Mouse (Mus musculus) neural tube, embryonic 11.5 days (tissue): Measurements from ENCODE around the gene Cggbp1. TPM values are rescaled to one million over a fixed set of nuclear protein-coding genes. Genes with fewer than 3 reads are reported as not detected.

Source experiments
- ATAC-seq: fragments of 200-750 bp; cut with Nextera tagmentation; 2 replicates; pipeline ENCODE4 v1.8.0; 2017; ENCODE audit warnings: moderate number of reproducible peaks, mild to moderate bottlenecking, moderate TSS enrichment, moderate library complexity; ENCODE audit not compliant: insufficient read depth, low FRiP score, low TSS enrichment
- DNase-seq: peaks from one replicate; pipeline ENCODE4 v3.0.0-alpha.2; 2015; ENCODE audit warnings: low spot score
- H3K27ac ChIP-seq: fragments of 300-500 bp; sonication (generic); 2 replicates; pipeline ENCODE4 v1.5.1; 2014; ENCODE audit warnings: low read depth, mild to moderate bottlenecking, low read length
- H3K27me3 ChIP-seq: fragments of 300-500 bp; sonication (generic); 2 replicates; pipeline ENCODE4 v1.6.1; 2014; ENCODE audit warnings: mild to moderate bottlenecking, low read length, mixed read lengths; ENCODE audit not compliant: control insufficient read depth, insufficient read depth
- H3K36me3 ChIP-seq: fragments of 300-500 bp; sonication (generic); 2 replicates; pipeline ENCODE4 v1.6.1; 2014; ENCODE audit warnings: mild to moderate bottlenecking, low read length, moderate library complexity, mixed read lengths; ENCODE audit not compliant: control insufficient read depth, insufficient read depth
- H3K4me1 ChIP-seq: fragments of 300-500 bp; sonication (generic); 2 replicates; pipeline ENCODE4 v1.6.1; 2014; ENCODE audit warnings: low read length, mixed read lengths; ENCODE audit not compliant: control insufficient read depth, insufficient read depth
- H3K4me2 ChIP-seq: fragments of 300-500 bp; sonication (generic); 2 replicates; pipeline ENCODE4 v1.6.1; 2014; ENCODE audit warnings: low read depth, mild to moderate bottlenecking, moderate library complexity
- H3K4me3 ChIP-seq: fragments of 300-500 bp; sonication (generic); 2 replicates; pipeline ENCODE4 v1.5.1; 2014; ENCODE audit warnings: low read depth, low read length
- H3K9ac ChIP-seq: fragments of 300-500 bp; sonication (generic); 2 replicates; pipeline ENCODE4 v1.6.1; 2014; ENCODE audit warnings: mild to moderate bottlenecking, low read length
- H3K9me3 ChIP-seq: fragments of 300-500 bp; sonication (generic); 2 replicates; pipeline ENCODE4 v1.6.1; 2016; ENCODE audit warnings: low read length; ENCODE audit not compliant: control insufficient read depth
- WGBS: fragments of 180-500 bp; shearing (Covaris S2); extraction: QIAGEN DNeasy Blood & Tissue Kit; methylation state at CpG from one replicate; pipeline ENCODE4 v1.1.7; 2014; 5-methylcytosine and 5-hydroxymethylcytosine counted together
- polyA plus RNA-seq: library from polyadenylated mRNA; unstranded; fragments of >200 nt; fragmentation: Nextera tagmentation; extraction: Ambion mirVana; gene quantifications from 2 replicates; pipeline ENCODE4 v1.2.1, GENCODE M21; 2014

The Cggbp1 gene
- polyA plus RNA-seq, 1 experiment from 2014 or later: 126 TPM

- ATAC-seq (no peak), DNase-seq (no peak)
- no peaks in the 10 kb centered on the region for H3K27me3 ChIP-seq
- H3K4me3 ChIP-seq: no peak overlapping the region
- WGBS: 41% methylated on average over 4 of the region's 4 CpGs
- no peaks in the 10 kb centered on the region for H3K9me3 ChIP-seq
- H3K4me2 ChIP-seq: no peak overlapping the region
- H3K9ac ChIP-seq: no peak overlapping the region
- no peak overlapping the region for H3K27ac ChIP-seq
- H3K4me1 ChIP-seq: peaks cover 3% of the 10 kb centered on the region; the same call in 1 of the 2 replicates
- H3K36me3 ChIP-seq: no peaks in the 10 kb centered on the region
These were observed 33.8 kb downstream of the Cggbp1 start for GRCm38 (mm10) chr16:64885547-64885946.

- no peak overlapping the region for H3K27ac ChIP-seq
- H3K4me1 ChIP-seq: peaks cover 3% of the 10 kb centered on the region; the same call in 1 of the 2 replicates
- DNase-seq (no peak), ATAC-seq (no peak)
- H3K36me3 ChIP-seq: no peaks in the 10 kb centered on the region
- no peak overlapping the region for H3K9ac ChIP-seq
- no peak overlapping the region for H3K4me3 ChIP-seq
- H3K4me2 ChIP-seq: no peak overlapping the region
- H3K9me3 ChIP-seq: no peaks in the 10 kb centered on the region
- WGBS: 88% methylated on average over 3 of the region's 3 CpGs
- no peaks in the 10 kb centered on the region for H3K27me3 ChIP-seq
These were observed 37.7 kb downstream of the Cggbp1 start for GRCm38 (mm10) chr16:64889496-64889895.

GRCm38 (mm10) chr16:64899084-64899483, 47.3 kb downstream of the Cggbp1 start:
- DNase-seq (no peak), ATAC-seq (no peak)
- H3K4me3 ChIP-seq: no peak overlapping the region
- no peaks in the 10 kb centered on the region for H3K9me3 ChIP-seq
- H3K27ac ChIP-seq: no peak overlapping the region
- H3K27me3 ChIP-seq: no peaks in the 10 kb centered on the region
- WGBS: 79% methylated on average over 2 of the region's 2 CpGs
- no peaks in the 10 kb centered on the region for H3K4me1 ChIP-seq
- no peak overlapping the region for H3K4me2 ChIP-seq
- H3K36me3 ChIP-seq: no peaks in the 10 kb centered on the region
- H3K9ac ChIP-seq: no peak overlapping the region

- Histone ChIP-seq H3K4me3 (no peak overlapping the region), H3K36me3 (no peaks in the 10 kb centered on the region), H3K27me3 (no peaks in the 10 kb centered on the region), H3K27ac (no peak overlapping the region), H3K4me1 (no peaks in the 10 kb centered on the region), H3K9me3 (no peaks in the 10 kb centered on the region), H3K9ac (no peak overlapping the region), H3K4me2 (no peak overlapping the region)
- no peak for DNase-seq
- WGBS: 64% methylated on average over 2 of the region's 2 CpGs
- no peak for ATAC-seq
These were observed 51.5 kb downstream of the Cggbp1 start for GRCm38 (mm10) chr16:64903328-64903727.

GRCm38 (mm10) chr16:64907112-64907511, 55.3 kb downstream of the Cggbp1 start:
- 36% methylated on average over 3 of the region's 3 CpGs for WGBS
- ATAC-seq (no peak), DNase-seq (no peak)
- no peaks in the 10 kb centered on the region for H3K4me1 ChIP-seq
- no peak overlapping the region for H3K4me2 ChIP-seq
- H3K27me3 ChIP-seq: no peaks in the 10 kb centered on the region
- H3K9ac ChIP-seq: no peak overlapping the region
- H3K36me3 ChIP-seq: no peaks in the 10 kb centered on the region
- no peak overlapping the region for H3K27ac ChIP-seq
- H3K9me3 ChIP-seq: no peaks in the 10 kb centered on the region
- no peak overlapping the region for H3K4me3 ChIP-seq

- H3K4me2 ChIP-seq: no peak overlapping the region
- ATAC-seq (no peak), DNase-seq (no peak)
- no peaks in the 10 kb centered on the region for H3K9me3 ChIP-seq
- no peaks in the 10 kb centered on the region for H3K4me1 ChIP-seq
- no peak overlapping the region for H3K4me3 ChIP-seq
- no peaks in the 10 kb centered on the region for H3K36me3 ChIP-seq
- WGBS: 75% methylated on average over 10 of the region's 10 CpGs
- H3K27me3 ChIP-seq: no peaks in the 10 kb centered on the region
- no peak overlapping the region for H3K27ac ChIP-seq
- H3K9ac ChIP-seq: no peak overlapping the region
These were observed 57.0 kb downstream of the Cggbp1 start for GRCm38 (mm10) chr16:64908747-64909146.

Other genes with a start within 250 kb of the Cggbp1 start
- gene Csnka2ip, start 249.6 kb upstream of the Cggbp1 start, polyA plus RNA-seq: 0.08 TPM in 1 of 2 replicates, not detected in the other
- gene 4930453N24Rik, start 80.8 kb upstream of the Cggbp1 start, polyA plus RNA-seq: 33.8 and 36.7 TPM in 2 replicates
- gene Zfp654, start 344 bp upstream of the Cggbp1 start, polyA plus RNA-seq: 9.5 and 10.3 TPM in 2 replicates